Mouse (Mus musculus): ENCODE results near the gene Cracr2b. TPM values are rescaled to one million over a fixed set of nuclear protein-coding genes. Genes with fewer than 3 reads are reported as not detected.

Gene Cracr2b
- polyA plus RNA-seq, 1 experiment from 2014 or later, result 4.1 TPM

DNA sequence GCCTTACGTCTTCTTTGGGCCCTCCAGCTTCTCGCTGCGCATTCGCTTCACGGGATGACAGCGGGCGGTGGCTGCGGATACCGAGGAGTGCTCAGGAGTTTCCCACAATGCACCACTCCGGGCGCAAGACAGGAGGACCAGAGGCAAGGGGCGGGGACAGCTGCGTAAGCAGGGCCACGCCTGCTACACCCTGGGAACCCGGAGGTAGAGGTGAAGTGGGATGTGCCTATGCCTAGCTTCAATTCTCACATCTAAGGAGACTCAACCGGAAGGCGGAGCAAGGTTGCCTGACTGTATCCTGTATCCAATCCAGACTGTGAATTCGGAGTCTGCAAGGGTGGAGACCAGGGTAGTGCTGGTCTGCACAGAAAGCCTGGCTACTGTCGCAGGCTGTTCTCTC lies 31.6 kb upstream of the Cracr2b start, which contains the start of gene Cend1:
Cend1 (minus strand) TSS at position 182 of the 400 bp plus-strand sequence.
- WGBS, result 3% methylated on average over 19 of the region's 19 CpGs
- Histone ChIP-seq H3K4me1 (peaks cover 51% of the 10 kb centered on the region), H3K36me3 (peaks cover 39% of the 10 kb centered on the region), H3K9me3 (replicated peaks) (no peaks in the 10 kb centered on the region), H3K27ac (replicated peaks) (peak within 1 kb of the TSS; percentile 68), H3K4me3 (peak within 1 kb of the TSS; percentile 55), H3K27me3 (ENCODE audit: low read depth, poor library complexity, severe bottlenecking) (peaks cover 15% of the 10 kb centered on the region; the same call in 1 of the 2 replicates)
- peak; percentile 71 for DNase-seq (ENCODE audit: low spot score)

DNA sequence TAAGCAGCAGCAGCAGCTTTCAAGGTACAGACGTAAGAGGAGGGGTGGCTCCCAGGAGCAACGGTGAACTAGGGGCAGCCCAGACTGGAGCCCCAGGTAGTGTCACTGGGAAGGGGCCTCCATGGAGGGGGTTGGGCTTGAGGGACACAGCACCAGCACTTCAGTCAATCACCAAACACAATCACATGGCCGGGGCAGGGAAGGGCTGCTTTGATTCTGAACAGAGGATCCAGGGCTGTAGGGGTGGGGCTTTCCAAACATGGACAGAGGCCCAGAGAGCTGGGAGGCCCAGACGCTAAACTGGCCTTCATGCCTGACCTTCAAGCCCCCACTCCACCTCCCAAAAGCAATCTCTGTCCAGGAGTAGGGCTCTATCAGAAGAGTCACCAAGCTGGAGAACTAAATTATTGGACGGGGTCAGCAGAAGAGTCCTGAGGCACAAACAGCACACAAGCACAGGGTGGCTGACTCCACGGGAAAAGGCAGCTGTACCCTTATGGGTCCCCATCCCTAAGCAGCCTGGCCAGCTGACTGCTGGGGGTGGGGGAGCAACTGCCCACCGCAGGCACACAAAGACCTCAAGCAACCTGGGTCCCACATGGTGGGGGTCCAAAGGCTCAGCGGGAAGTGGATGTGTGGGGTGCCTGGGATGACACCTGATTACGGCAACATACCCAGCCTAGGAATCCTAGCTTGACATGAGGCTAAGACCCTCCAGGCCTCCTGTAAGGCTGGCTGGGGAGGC lies 30.9 kb upstream of the Cracr2b start:
- H3K27ac ChIP-seq (replicated peaks), result peak overlapping the region; percentile 68; the same call in 1 of the 2 replicates
- peak overlapping the region; percentile 55; the same call in 1 of the 2 replicates for H3K4me3 ChIP-seq
- H3K4me1 ChIP-seq, result peaks cover 58% of the 10 kb centered on the region
- H3K27me3 ChIP-seq (ENCODE audit: low read depth, poor library complexity, severe bottlenecking), result peaks cover 15% of the 10 kb centered on the region; the same call in 1 of the 2 replicates
- H3K9me3 ChIP-seq (replicated peaks), result no peaks in the 10 kb centered on the region
- H3K36me3 ChIP-seq, result peaks cover 39% of the 10 kb centered on the region
- 67% methylated on average over 9 of the region's 9 CpGs for WGBS
- no peak for DNase-seq (ENCODE audit: low spot score)

GRCm38 (mm10) chr7:141430585-141431240 lies 30.2 kb upstream of the Cracr2b start:
- no peak overlapping the region for H3K27ac ChIP-seq (replicated peaks)
- no peaks in the 10 kb centered on the region for H3K9me3 ChIP-seq (replicated peaks)
- H3K4me3 ChIP-seq, result no peak overlapping the region
- WGBS, result 93% methylated on average over 9 of the region's 9 CpGs
- H3K27me3 ChIP-seq (ENCODE audit: low read depth, poor library complexity, severe bottlenecking), result peaks cover 15% of the 10 kb centered on the region; the same call in 1 of the 2 replicates
- H3K36me3 ChIP-seq, result peaks cover 39% of the 10 kb centered on the region
- H3K4me1 ChIP-seq, result peaks cover 65% of the 10 kb centered on the region
- no peak for DNase-seq (ENCODE audit: low spot score)

- WGBS, result 94% methylated on average over 19 of the region's 19 CpGs
- no peaks in the 10 kb centered on the region for H3K9me3 ChIP-seq (replicated peaks)
- peaks cover 74% of the 10 kb centered on the region for H3K4me1 ChIP-seq
- H3K27ac ChIP-seq (replicated peaks), result no peak overlapping the region
- peaks cover 39% of the 10 kb centered on the region for H3K36me3 ChIP-seq
- H3K4me3 ChIP-seq, result no peak overlapping the region
- DNase-seq (ENCODE audit: low spot score), result no peak
- peaks cover 12% of the 10 kb centered on the region; the same call in 1 of the 2 replicates for H3K27me3 ChIP-seq (ENCODE audit: low read depth, poor library complexity, severe bottlenecking)
These were observed 29.3 kb upstream of the Cracr2b start for GRCm38 (mm10) chr7:141431434-141432185.

DNA sequence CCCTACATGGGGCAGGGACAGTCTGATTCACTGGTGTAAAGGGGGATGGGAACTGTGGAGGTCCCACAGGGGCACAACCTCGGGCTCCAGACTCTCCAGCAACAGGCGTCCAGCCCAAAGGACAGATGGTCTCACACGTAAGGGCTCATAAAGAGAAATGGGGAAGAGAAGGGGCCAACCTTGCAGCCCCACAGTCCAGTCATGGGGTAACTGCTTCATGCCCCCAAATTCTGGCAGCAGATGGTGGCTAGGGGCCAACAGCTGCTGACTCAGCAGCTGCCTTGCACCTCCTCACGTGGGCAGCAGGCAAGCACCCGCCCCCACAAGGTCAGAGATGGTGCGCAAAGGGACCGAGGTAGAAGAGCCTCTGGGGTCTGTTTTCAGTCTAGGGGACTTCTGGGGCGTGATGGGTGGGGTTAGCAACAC lies 28.7 kb upstream of the Cracr2b start:
- WGBS, result 90% methylated on average over 8 of the region's 8 CpGs
- H3K4me1 ChIP-seq, result peaks cover 80% of the 10 kb centered on the region
- no peaks in the 10 kb centered on the region for H3K9me3 ChIP-seq (replicated peaks)
- H3K4me3 ChIP-seq, result no peak overlapping the region
- no peak for DNase-seq (ENCODE audit: low spot score)
- H3K27me3 ChIP-seq (ENCODE audit: low read depth, poor library complexity, severe bottlenecking), result peaks cover 9% of the 10 kb centered on the region; the same call in 1 of the 2 replicates
- H3K36me3 ChIP-seq, result peaks cover 39% of the 10 kb centered on the region
- H3K27ac ChIP-seq (replicated peaks), result no peak overlapping the region

DNA sequence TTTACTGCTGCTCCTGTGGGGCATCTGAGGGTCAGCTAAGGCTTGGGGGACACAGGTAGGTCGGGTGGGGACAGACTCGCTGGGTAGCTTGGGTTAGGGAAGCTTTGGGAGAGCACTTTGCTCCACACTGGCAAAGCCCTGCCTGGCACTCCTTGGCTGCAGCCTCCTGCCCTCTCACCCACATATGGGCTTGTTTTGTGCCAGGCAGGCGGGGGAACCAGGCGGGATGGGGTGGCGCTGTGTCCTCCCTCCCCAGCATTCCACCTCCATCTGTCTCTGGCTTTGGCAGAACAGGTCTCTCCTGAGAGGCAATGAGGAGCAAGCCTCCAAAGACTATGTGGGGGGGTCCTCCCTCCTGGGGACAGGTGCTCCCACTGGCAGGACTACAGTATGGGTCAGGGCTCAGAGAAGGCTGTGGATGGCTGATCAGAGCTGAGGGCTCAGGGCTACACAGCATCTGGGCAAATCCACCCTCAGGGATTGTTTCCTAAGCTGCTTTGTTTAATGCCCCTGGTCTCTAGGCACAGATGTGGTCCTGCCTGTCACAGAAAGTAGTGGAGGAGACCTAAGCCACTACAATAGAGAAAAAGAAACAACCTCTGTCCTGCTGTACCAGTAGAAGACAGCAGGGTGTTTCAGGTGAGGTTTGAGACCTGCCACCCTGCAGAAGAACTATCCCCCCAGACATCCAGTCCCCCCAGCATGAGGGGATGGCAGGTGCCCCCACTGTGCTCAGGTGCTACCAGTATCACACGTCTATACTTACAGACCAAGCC lies 28.0 kb upstream of the Cracr2b start:
- Histone ChIP-seq H3K9me3 (replicated peaks) (no peaks in the 10 kb centered on the region), H3K27ac (replicated peaks) (0 out of 2 replicates have a peak overlapping the region, but pooled peaks have one; percentile 10), H3K4me1 (peaks cover 88% of the 10 kb centered on the region), H3K4me3 (peak overlapping the region; percentile 72; the same call in 1 of the 2 replicates), H3K27me3 (ENCODE audit: low read depth, poor library complexity, severe bottlenecking) (peaks cover 9% of the 10 kb centered on the region; the same call in 1 of the 2 replicates), H3K36me3 (peaks cover 44% of the 10 kb centered on the region)
- WGBS, result 89% methylated on average over 6 of the region's 6 CpGs
- no peak for DNase-seq (ENCODE audit: low spot score)

- peak overlapping the region; percentile 72 for H3K4me3 ChIP-seq
- no peaks in the 10 kb centered on the region for H3K9me3 ChIP-seq (replicated peaks)
- WGBS, result 76% methylated on average over 15 of the region's 15 CpGs
- peaks cover 82% of the 10 kb centered on the region for H3K4me1 ChIP-seq
- H3K27me3 ChIP-seq (ENCODE audit: low read depth, poor library complexity, severe bottlenecking), result 0 out of 2 replicates have a peak, but pooled peaks cover under 1% of the 10 kb centered on the region
- no peak for DNase-seq (ENCODE audit: low spot score)
- peaks cover 53% of the 10 kb centered on the region for H3K36me3 ChIP-seq
- peak overlapping the region; percentile 86 for H3K27ac ChIP-seq (replicated peaks)
These were observed 27.1 kb upstream of the Cracr2b start for GRCm38 (mm10) chr7:141433517-141434400.

DNA sequence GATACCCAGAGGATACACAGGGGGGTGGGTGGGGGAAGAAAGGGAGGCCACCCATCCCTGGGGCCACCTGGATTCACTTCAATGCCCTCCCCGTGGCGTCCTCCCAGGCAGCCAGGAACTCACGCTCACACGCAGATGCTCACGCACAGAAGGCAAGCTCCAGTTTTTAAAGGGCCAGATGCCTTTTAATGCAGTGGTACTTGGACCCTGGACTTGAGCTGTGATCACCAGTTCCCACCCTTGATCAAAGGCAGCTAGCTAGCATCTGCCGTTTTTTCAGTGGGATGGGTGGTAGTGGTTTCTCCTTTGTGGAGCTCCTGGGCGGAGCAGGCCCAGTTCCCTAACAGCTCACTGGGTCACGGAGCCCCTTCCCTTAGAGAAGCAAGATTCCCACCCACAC lies 26.4 kb upstream of the Cracr2b start:
- Histone ChIP-seq H3K9me3 (replicated peaks) (no peaks in the 10 kb centered on the region), H3K36me3 (peaks cover 60% of the 10 kb centered on the region), H3K27me3 (ENCODE audit: low read depth, poor library complexity, severe bottlenecking) (no peaks in the 10 kb centered on the region), H3K4me3 (peak overlapping the region; percentile 72), H3K27ac (replicated peaks) (peak overlapping the region; percentile 86), H3K4me1 (peaks cover 75% of the 10 kb centered on the region)
- WGBS, result 14% methylated on average over 8 of the region's 8 CpGs
- peak; percentile 62 for DNase-seq (ENCODE audit: low spot score)

GRCm38 (mm10) chr7:141435129-141435855 lies 25.6 kb upstream of the Cracr2b start:
- peaks cover 67% of the 10 kb centered on the region for H3K4me1 ChIP-seq
- 4% methylated on average over 17 of the region's 17 CpGs for whole genome bisulfite sequencing
- H3K36me3 ChIP-seq, result peaks cover 65% of the 10 kb centered on the region
- H3K4me3 ChIP-seq, result peak overlapping the region; percentile 72
- peak; percentile 62 for DNase-seq (ENCODE audit: low spot score)
- no peaks in the 10 kb centered on the region for H3K27me3 ChIP-seq (ENCODE audit: low read depth, poor library complexity, severe bottlenecking)
- no peaks in the 10 kb centered on the region for H3K9me3 ChIP-seq (replicated peaks)
- peak overlapping the region; percentile 86 for H3K27ac ChIP-seq (replicated peaks)

DNA sequence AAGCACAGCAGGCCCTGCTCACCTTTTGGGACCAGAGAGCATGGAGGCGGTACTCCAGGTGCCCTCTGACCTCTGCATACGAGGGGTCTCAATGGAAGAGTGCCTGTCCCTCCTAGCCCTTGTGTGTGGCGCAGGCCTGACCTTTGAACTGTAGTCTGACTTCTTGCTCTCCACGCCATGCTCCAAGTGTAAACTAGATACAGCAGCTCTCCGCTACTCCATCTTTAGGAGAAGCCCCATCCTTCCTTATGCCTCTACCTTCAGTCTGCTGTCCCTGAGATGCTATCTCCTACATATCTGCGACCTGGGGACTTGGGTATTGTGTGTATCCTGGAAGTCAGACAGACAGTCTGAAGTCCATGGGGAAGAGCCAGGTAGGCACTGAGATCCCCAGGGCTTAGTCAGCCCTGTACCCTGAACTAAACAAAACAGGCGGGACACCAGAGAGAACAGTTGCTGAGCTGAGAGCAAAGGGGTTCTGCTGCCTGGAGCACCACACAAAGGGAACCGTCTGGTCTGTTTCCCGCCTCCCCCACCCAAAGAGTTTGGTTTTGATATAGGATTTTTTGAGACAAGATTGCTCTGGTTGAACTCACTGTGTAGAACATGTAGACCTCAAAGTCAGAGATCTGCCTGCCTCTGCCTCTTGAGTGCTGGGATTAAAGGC lies 24.9 kb upstream of the Cracr2b start:
- DNase-seq (ENCODE audit: low spot score), result no peak
- Histone ChIP-seq H3K4me3 (peak overlapping the region; percentile 72), H3K4me1 (peaks cover 70% of the 10 kb centered on the region), H3K27me3 (ENCODE audit: low read depth, poor library complexity, severe bottlenecking) (no peaks in the 10 kb centered on the region), H3K27ac (replicated peaks) (peak overlapping the region; percentile 89), H3K36me3 (peaks cover 65% of the 10 kb centered on the region), H3K9me3 (replicated peaks) (no peaks in the 10 kb centered on the region)
- WGBS, result 71% methylated on average over 9 of the region's 9 CpGs

Measured in midbrain, embryonic 10.5 days (tissue).